Mouse (Mus musculus): ENCODE measurements around the gene Ap4b1. TPM values are rescaled to one million over a fixed set of nuclear protein-coding genes. Genes with fewer than 3 reads are reported as not detected.
"Not testable (repeated sequence)": the region's sequence is repeated elsewhere in the genome, so short reads cannot be mapped to it uniquely, and the experiment has no call there.

Ap4b1 gene
- polyA plus RNA-seq, 1 experiment from 2014 or later: 16.2 TPM

DNA sequence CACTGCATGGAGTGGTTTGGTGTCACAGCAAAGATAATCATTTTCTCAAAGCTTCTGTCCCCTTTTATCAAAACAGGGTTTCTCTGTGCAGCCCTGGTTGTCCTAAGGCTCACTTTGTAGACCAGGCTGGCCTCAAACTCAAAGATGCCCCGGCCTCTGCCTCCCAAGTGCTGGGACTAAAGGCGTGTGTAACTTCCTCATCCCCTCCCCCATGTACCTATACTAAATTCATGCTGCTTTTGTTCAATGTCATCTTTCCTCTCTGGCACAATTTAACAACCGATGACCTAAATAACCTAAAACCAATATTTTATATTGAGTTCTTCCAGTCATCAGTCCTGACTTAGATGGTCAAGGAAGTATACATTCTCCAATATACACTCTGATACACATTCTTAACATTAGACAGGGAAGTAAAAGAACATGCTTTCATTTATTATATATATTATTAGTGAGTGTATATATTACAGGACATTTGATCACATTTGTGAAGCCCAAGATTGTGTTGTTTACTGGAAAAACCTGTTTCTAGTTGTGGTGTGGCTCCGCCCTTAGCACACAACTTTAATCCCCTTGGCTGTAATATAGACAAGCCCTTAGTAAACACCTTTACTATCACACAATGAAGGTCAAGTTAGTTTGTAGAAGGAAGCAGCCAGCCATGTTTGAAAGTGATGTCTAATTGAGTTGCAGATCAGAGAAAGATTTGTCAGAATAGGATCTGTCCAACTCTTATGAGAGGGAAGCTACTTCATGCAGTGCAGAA lies 26.3 kb upstream of the Ap4b1 start:
- 86% methylated on average over 4 of the region's 4 CpGs for WGBS
- Histone ChIP-seq H3K4me2 (no peak overlapping the region), H3K4me3 (no peak overlapping the region), H3K9ac (no peak overlapping the region), H3K4me1 (replicated peaks) (peaks cover 42% of the 10 kb centered on the region), H3K27me3 (replicated peaks) (no peaks in the 10 kb centered on the region), H3K27ac (ENCODE audit: poor library complexity, severe bottlenecking) (no peak overlapping the region), H3K36me3 (peaks cover 3% of the 10 kb centered on the region), H3K9me3 (replicated peaks) (no peaks in the 10 kb centered on the region)
- no peak for ATAC-seq (ENCODE audit: insufficient number of reproducible peaks, low FRiP score)

GRCm38 (mm10) chr3:103787225-103787624 lies 22.1 kb upstream of the Ap4b1 start:
- Histone ChIP-seq H3K36me3 (no peaks in the 10 kb centered on the region), H3K4me2 (no peak overlapping the region), H3K4me3 (no peak overlapping the region), H3K9me3 (replicated peaks) (no peaks in the 10 kb centered on the region), H3K9ac (no peak overlapping the region), H3K27ac (ENCODE audit: poor library complexity, severe bottlenecking) (no peak overlapping the region), H3K4me1 (replicated peaks) (peaks cover 31% of the 10 kb centered on the region), H3K27me3 (replicated peaks) (no peaks in the 10 kb centered on the region)
- 74% methylated on average over 7 of the region's 7 CpGs for WGBS
- ATAC-seq (ENCODE audit: insufficient number of reproducible peaks, low FRiP score): no peak

DNA sequence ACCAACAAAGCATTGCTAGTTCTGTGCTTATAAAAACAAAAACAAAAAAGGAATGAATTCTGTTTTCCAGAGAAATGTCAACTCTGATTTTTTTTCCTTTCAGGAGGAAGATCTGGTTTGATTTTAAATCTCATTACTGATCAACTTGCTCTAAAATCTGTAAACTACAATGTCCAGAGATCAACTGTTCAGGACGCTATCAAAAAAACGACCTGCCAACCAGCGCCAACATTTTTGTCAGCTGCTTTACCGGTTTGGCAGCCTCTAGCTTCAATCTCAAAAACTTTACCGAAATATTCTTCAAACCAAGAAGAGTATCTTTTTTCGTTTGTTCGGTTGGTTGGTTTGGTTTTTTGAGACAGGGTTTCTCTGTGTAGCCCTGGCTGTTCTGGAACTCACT lies 20.2 kb upstream of the Ap4b1 start:
- Histone ChIP-seq H3K4me1 (replicated peaks) (peaks cover 18% of the 10 kb centered on the region), H3K4me2 (peak overlapping the region; percentile 56), H3K27me3 (replicated peaks) (0 out of 2 replicates have a peak, but pooled peaks cover 4% of the 10 kb centered on the region), H3K4me3 (peak overlapping the region; percentile 31), H3K9ac (0 out of 2 replicates have a peak overlapping the region, but pooled peaks have one; percentile 42), H3K36me3 (no peaks in the 10 kb centered on the region), H3K9me3 (replicated peaks) (no peaks in the 10 kb centered on the region), H3K27ac (ENCODE audit: poor library complexity, severe bottlenecking) (no peak overlapping the region)
- ATAC-seq (ENCODE audit: insufficient number of reproducible peaks, low FRiP score): no peak
- 79% methylated on average over 7 of the region's 7 CpGs for whole genome bisulfite sequencing

DNA sequence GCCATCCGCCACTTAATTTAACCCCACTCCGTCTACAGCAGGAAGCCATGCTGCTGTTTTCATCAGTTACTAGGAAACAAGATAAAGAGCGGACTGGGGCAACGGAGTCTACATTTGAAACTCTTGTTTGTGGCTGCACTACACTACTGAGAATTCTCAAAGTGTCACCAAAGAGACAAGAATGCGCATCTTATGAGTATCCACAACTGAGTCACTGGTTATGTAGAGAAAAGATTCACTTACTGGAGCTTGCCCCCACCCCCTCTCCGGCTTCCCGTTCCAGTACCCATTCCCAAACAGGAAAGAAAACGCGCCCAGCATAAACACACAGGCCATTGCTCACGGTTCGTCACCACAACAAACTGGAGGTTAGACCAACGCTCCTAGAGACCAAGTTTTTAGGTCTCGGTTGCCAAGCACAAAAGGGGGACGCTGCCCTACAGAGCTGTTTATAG lies 19.4 kb upstream of the Ap4b1 start:
- peak overlapping the region; percentile 90 for H3K27ac ChIP-seq (ENCODE audit: poor library complexity, severe bottlenecking)
- H3K4me1 ChIP-seq (replicated peaks): peaks cover 16% of the 10 kb centered on the region
- peak; percentile 17; the same call in 1 of the 2 replicates for ATAC-seq (ENCODE audit: insufficient number of reproducible peaks, low FRiP score)
- peak overlapping the region; percentile 83 for H3K4me2 ChIP-seq
- WGBS: 2% methylated on average over 14 of the region's 14 CpGs
- H3K4me3 ChIP-seq: peak overlapping the region; percentile 70
- 0 out of 2 replicates have a peak, but pooled peaks cover 4% of the 10 kb centered on the region for H3K27me3 ChIP-seq (replicated peaks)
- H3K9me3 ChIP-seq (replicated peaks): no peaks in the 10 kb centered on the region
- H3K9ac ChIP-seq: peak overlapping the region; percentile 88
- no peaks in the 10 kb centered on the region for H3K36me3 ChIP-seq

- Histone ChIP-seq H3K4me3 (peak overlapping the region; percentile 70), H3K36me3 (no peaks in the 10 kb centered on the region), H3K4me1 (replicated peaks) (peaks cover 16% of the 10 kb centered on the region), H3K9ac (peak overlapping the region; percentile 88), H3K27me3 (replicated peaks) (0 out of 2 replicates have a peak, but pooled peaks cover 4% of the 10 kb centered on the region), H3K4me2 (peak overlapping the region; percentile 83), H3K27ac (ENCODE audit: poor library complexity, severe bottlenecking) (peak overlapping the region; percentile 90), H3K9me3 (replicated peaks) (no peaks in the 10 kb centered on the region)
- WGBS: under 1% methylated on average over 52 of the region's 61 CpGs
- peak; percentile 68 for ATAC-seq (ENCODE audit: insufficient number of reproducible peaks, low FRiP score)
Observed at GRCm38 (mm10) chr3:103790346-103791145, 18.8 kb upstream of the Ap4b1 start.

DNA sequence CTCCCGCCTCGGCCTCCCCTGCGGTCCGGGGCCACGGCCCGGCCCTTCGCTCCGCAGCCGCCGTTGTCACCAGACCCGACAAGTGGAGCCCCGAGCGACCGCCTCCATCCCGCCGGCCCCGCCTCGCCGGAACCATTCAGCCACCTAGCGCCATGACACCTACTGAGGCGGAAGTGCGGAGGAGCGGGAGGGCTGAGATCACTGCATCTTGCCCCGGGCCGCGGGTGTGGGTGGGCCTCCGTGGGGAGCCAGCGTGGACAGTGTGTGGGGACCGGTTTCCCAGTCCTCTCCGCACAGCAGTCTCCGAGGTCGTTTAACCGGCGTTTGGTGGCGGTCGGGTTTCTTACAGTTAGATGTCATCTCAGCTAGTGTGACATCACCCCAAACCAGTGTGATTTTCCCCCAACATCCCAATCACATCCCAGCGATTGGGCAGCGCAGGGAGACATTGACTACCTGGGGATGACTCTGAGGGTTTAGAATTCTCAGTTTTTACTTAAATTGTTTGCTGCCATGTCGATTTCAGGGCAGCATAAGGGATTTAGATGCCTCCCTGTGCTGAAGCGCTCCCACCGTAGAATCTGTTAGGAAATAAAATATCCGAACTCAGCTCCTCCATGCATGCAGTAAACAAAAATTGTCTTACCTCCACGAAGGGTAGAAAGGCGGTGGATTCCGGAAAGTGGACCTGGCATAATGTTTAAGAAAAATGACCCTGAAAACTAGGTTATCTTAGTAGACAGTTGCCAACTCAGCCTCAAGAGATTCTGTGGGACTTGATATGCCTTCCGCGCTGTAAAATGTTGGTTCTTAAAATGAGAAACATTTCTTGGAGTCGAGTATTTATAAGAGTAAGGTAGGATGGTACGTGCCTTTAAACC lies 17.9 kb upstream of the Ap4b1 start, which contains the start of gene Hipk1:
Gene Hipk1 (minus strand): TSS at position 334 of the 881 bp plus-strand sequence.
- WGBS: 10% methylated on average over 49 of the region's 49 CpGs
- H3K4me3 ChIP-seq: peak within 1 kb of the TSS; percentile 70
- H3K4me1 ChIP-seq (replicated peaks): peaks cover 14% of the 10 kb centered on the region

GRCm38 (mm10) chr3:103792111-103792406 lies 17.3 kb upstream of the Ap4b1 start:
- peaks cover 14% of the 10 kb centered on the region for H3K4me1 ChIP-seq (replicated peaks)
- peak overlapping the region; percentile 83; the same call in 1 of the 2 replicates for H3K4me2 ChIP-seq
- not testable (repeated sequence) for H3K27me3 ChIP-seq (replicated peaks); H3K36me3 ChIP-seq; H3K9ac ChIP-seq; H3K9me3 ChIP-seq (replicated peaks); ATAC-seq (ENCODE audit: insufficient number of reproducible peaks, low FRiP score)
- H3K27ac ChIP-seq (ENCODE audit: poor library complexity, severe bottlenecking): peak overlapping the region; percentile 90; the same call in 1 of the 2 replicates
- 68% methylated on average over 5 of the region's 5 CpGs for WGBS
- peak overlapping the region; percentile 70 for H3K4me3 ChIP-seq

More for the DNA sequence above, 17.9 kb upstream of the Ap4b1 start, which contains the start of gene Hipk1:
- Histone ChIP-seq H3K27ac (ENCODE audit: poor library complexity, severe bottlenecking) (peak within 1 kb of the TSS; percentile 90), H3K9ac (peak within 1 kb of the TSS; percentile 88), H3K36me3 (no peaks in the 10 kb centered on the region), H3K4me2 (peak within 1 kb of the TSS; percentile 83), H3K27me3 (replicated peaks) (0 out of 2 replicates have a peak, but pooled peaks cover 4% of the 10 kb centered on the region), H3K9me3 (replicated peaks) (no peaks in the 10 kb centered on the region)
- ATAC-seq (ENCODE audit: insufficient number of reproducible peaks, low FRiP score): peak; percentile 97

DNA sequence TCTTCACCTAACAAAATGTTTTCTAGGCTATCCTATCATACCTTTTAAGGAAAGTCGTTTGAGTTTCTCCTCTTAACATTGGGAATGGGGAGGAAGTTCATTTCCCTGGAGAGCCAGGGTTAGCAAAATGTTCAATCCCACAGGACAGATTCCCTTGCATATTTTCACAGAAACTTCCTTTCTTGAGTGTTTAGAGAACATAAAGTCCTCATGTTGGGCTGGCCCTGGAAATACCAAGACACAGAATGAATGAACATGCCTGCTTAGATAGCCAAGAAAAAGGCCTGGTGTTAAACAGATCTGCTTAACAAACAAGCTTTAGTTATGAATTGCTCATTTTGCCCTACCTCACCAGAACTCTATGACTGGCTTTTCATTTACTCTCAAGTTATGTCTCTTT lies 16.8 kb upstream of the Ap4b1 start:
- H3K4me1 ChIP-seq (replicated peaks): peaks cover 11% of the 10 kb centered on the region
- H3K4me2 ChIP-seq: no peak overlapping the region
- no peak overlapping the region for H3K9ac ChIP-seq
- H3K27me3 ChIP-seq (replicated peaks): 0 out of 2 replicates have a peak, but pooled peaks cover 4% of the 10 kb centered on the region
- no peak overlapping the region for H3K4me3 ChIP-seq
- no peak overlapping the region for H3K27ac ChIP-seq (ENCODE audit: poor library complexity, severe bottlenecking)
- no peaks in the 10 kb centered on the region for H3K36me3 ChIP-seq
- H3K9me3 ChIP-seq (replicated peaks): no peaks in the 10 kb centered on the region
- ATAC-seq (ENCODE audit: insufficient number of reproducible peaks, low FRiP score): no peak
- WGBS: 69% methylated on average over 1 of the region's 1 CpGs

DNA sequence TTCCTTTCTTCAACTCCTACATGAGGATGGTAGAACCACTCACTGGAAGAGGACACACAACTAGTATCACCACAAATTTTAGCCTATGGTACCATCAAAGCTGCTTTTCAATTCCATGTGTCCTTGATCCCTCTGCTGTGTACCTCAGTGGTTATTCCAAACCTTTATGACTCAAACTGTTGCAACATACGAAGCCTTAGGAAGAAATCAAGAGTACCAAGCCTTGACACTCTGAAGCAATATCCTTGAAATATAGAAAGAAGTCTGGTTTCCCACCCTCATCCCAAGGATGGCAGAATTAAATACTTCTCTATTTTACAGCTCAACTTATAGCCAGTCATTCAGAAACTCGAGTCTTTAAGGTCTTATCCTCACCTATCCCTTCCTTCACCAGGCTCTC lies 12.9 kb upstream of the Ap4b1 start:
- Histone ChIP-seq H3K27me3 (replicated peaks) (0 out of 2 replicates have a peak, but pooled peaks cover 4% of the 10 kb centered on the region), H3K9me3 (replicated peaks) (no peaks in the 10 kb centered on the region), H3K36me3 (no peaks in the 10 kb centered on the region; the same call in 1 of the 2 replicates), H3K4me1 (replicated peaks) (peaks cover 1% of the 10 kb centered on the region; the same call in 1 of the 2 replicates), H3K27ac (ENCODE audit: poor library complexity, severe bottlenecking) (no peak overlapping the region), H3K4me2 (no peak overlapping the region), H3K9ac (no peak overlapping the region), H3K4me3 (no peak overlapping the region)
- WGBS: 64% methylated on average over 2 of the region's 2 CpGs
- no peak for ATAC-seq (ENCODE audit: insufficient number of reproducible peaks, low FRiP score)

GRCm38 (mm10) chr3:103799507-103799906 lies 9.8 kb upstream of the Ap4b1 start:
- Histone ChIP-seq H3K4me3 (no peak overlapping the region), H3K9ac (no peak overlapping the region), H3K4me2 (no peak overlapping the region), H3K36me3 (peaks cover 19% of the 10 kb centered on the region), H3K4me1 (replicated peaks) (peaks cover 13% of the 10 kb centered on the region), H3K27ac (ENCODE audit: poor library complexity, severe bottlenecking) (no peak overlapping the region), H3K27me3 (replicated peaks) (no peaks in the 10 kb centered on the region), H3K9me3 (replicated peaks) (no peaks in the 10 kb centered on the region)
- ATAC-seq (ENCODE audit: insufficient number of reproducible peaks, low FRiP score): peak; percentile 91
- 28% methylated on average over 2 of the region's 2 CpGs for WGBS
